Mouse (Mus musculus): ENCODE data around the gene Gck. TPM values are rescaled to one million over a fixed set of nuclear protein-coding genes. Genes with fewer than 3 reads are reported as not detected.

Gck gene
- polyA plus RNA-seq, 1 experiment = 0.42 TPM

DNA sequence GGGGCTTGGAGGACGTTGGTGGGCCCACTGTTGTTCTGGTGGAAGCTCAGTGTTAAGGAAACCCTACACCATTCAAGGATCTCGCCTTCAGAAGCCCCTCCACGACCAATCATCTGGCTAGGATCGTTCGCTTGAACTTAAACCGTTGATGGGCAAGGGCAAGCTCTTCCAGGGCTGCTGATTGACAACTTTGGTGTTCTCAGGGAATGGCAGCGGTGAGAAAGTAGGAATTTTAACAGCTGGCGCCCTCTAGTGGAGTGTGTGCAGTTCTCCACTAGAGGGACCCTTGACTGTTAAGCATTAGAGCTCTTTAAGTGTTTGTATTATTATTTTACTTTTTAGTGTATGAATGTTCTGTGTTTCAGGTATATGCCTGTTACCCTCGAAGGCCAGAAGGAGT lies 63.7 kb downstream of the Gck start:
- WGBS = 15% methylated on average over 9 of the region's 9 CpGs
- no peak for DNase-seq (ENCODE audit: low read depth, low spot score)

DNA sequence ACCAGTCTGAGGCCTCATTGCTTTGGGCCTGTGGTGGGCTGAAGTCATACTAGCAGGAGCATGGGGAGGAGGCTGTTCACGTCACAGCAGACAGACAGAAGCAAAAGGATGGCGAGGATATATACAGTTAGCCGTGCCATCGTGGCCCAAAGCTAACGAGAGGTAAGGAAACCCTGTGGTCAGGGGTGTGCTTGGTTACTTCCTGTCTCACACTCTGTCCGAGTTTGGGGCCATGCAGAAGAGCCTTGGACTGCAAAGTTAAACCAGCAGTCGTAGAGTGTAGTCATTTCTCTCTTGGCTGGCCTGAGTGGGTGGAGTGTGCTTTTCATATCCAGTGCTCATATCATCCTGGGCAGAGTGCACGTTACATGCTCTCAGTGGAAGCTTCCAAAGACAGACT lies 67.4 kb downstream of the Gck start:
- WGBS = 73% methylated on average over 8 of the region's 8 CpGs
- DNase-seq (ENCODE audit: low read depth, low spot score) = no peak

DNA sequence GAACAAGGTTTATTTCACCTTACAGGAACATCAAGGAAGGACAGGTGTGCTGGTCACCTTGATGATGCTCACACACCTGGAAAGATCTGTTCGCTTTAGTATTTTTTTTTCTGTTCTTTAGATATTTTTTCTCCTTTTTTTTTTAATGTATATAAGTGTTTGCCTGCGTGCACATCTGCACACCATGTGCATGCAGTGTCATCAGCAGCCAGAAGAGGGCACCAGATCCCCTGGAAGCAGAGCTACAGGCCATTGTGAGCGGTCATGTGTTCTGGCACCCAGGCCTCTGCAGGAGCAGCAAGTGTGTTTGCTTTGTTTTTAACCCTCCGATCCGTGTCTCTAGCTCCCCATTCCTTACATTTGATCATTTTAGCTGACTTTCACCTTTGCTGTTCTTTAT lies 70.0 kb downstream of the Gck start:
- no peak for DNase-seq (ENCODE audit: low read depth, low spot score)
- WGBS = 79% methylated on average over 5 of the region's 5 CpGs

DNA sequence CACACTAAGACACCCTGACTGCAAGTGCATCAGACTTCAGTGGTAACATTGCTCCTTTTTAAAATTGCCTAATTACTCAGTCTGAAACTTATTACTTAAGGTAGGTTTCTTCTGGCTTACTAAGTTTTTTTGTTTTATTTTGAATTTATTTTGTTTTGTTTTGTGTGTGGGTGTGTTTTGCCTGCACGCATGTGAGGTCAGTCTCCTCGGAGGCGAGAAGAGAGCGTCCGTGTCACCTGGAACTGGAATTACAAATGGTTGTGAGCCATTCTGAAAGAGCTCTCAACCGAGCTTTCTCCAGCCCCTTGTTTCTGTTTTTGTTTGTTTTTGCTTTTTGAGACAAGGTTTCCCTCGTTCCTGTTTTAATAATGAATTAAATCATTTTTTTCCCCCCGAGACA lies 71.2 kb downstream of the Gck start:
- WGBS = 32% methylated on average over 8 of the region's 8 CpGs
- no peak for DNase-seq (ENCODE audit: low read depth, low spot score)

DNA sequence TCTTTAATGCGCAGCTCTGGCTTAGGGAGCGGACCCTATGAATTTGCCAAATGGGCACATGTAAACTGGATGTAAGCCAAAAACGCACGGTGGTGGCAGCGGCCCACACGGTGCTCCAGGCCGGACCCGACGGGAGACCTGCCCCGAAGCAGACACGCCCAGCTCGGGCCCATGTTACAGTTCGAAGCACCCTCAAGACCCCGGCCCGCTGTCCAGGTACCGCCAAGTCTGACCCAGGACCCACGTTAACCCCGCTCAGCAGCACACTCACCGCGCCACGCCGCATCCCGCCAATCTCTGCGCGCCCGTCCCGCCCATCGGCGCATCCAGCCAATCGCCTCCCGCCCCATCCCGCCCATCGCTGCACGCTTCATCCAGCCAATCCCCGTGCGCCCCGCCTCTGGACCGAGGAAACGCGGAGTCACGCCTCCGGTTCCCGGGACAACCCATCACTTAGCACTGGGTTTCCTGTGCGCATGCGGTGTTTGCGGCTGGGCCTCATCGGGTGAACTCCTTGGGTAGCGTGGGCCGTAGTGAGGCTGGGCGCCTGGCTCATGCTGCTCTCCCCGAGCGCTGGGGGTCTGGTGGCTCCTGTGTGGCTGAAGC lies 71.9 kb downstream of the Gck start, which contains the start of gene Pold2:
Gene Pold2 (minus strand): TSS at position 372 of the 606 bp plus-strand sequence.
- peak; percentile 94 for DNase-seq (ENCODE audit: low read depth, low spot score)
- WGBS = under 1% methylated on average over 52 of the region's 52 CpGs

DNA sequence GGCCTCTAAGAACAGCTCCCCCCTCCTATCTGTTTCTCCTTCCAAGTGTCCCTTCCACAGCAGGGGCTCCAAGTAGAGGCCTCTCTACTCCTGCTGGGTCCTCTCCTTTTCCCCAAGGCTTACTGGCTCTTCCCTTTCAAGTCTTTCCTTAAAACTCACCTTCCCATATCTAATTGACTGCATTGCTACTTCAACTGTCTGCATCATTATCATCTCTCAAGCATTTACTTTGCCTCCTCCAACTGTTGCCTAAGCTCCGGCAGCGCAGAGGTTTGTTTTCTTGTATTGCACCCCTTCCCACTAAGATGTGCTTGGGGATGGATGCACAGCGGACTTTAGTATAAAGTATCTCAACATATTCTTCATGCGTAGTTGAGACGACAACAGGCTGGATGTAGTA lies 72.5 kb downstream of the Gck start:
- WGBS = 0% methylated on average over 5 of the region's 5 CpGs
- DNase-seq (ENCODE audit: low read depth, low spot score) = no peak

DNA sequence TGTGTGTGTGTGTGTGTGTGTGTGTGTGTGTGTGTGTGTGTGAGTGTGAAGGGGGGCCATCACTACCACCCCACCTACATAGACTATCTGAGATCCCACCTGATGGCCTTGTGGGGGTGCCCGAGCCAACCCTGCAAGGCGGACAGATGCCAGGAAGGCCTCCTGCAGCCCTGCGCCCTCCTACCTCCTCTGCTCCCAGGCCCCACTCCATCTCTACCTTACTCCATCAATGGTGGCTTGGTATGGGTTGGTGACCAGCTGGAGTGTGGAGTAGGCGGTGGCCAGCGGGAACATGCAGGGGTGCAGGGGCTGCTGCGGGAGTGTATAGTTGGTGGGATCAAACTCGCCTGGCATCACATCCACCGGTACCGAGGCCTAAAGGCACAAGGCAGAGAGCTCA lies 76.7 kb downstream of the Gck start:
- 98% methylated on average over 9 of the region's 9 CpGs for WGBS

DNA sequence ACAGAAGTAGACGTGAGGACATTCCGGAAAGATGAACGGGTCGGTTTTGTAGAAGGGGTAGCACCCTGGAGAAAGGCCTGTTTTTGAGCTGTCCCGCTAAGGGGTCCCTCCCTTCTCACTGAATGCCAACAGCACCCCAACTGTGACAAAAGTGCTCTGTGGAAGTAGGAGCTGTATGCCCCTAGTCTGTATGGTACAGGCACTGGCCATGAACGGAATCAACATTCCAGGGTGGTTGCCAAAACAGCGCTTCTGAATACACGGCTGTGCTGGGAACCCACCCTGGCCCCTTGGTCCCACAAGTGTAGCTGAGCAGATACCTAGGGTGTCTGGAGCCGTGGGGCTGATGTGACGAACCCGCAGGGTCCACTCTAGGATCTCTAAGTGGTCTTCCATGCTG lies 77.2 kb downstream of the Gck start:
- DNase-seq (ENCODE audit: low read depth, low spot score) = no peak
- 95% methylated on average over 11 of the region's 11 CpGs for WGBS

More for the DNA sequence above, 76.7 kb downstream of the Gck start:
- DNase-seq (ENCODE audit: low read depth, low spot score) = no peak

DNA sequence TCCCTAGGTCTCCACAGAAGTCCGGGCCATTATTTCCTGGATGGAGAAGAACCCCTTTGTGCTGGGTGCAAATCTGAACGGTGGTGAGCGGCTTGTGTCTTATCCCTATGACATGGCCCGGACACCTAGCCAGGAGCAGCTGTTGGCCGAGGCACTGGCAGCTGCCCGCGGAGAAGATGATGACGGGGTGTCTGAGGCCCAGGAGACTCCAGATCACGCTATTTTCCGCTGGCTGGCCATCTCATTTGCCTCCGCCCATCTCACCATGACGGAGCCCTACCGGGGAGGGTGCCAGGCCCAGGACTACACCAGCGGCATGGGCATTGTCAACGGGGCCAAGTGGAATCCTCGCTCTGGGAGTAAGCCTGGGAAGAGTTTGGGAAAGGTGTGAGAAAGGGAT lies 79.8 kb downstream of the Gck start:
- 85% methylated on average over 16 of the region's 16 CpGs for whole genome bisulfite sequencing
- DNase-seq (ENCODE audit: low read depth, low spot score) = no peak

DNA sequence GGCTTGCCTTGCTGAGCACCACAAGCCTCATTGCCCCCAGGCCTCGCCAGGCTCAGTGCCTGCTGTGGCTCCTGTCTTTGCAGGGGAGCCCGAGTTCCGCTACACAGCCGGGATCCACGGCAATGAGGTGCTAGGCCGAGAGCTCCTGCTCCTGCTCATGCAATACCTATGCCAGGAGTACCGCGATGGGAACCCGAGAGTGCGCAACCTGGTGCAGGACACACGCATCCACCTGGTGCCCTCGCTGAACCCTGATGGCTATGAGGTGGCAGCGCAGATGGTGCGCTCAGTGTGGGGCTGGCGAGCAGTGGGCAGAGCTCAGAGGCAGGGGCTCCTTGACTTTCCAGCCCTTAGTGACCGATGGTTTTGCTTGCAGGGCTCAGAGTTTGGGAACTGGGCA lies 80.5 kb downstream of the Gck start:
- 94% methylated on average over 16 of the region's 16 CpGs for WGBS

DNA sequence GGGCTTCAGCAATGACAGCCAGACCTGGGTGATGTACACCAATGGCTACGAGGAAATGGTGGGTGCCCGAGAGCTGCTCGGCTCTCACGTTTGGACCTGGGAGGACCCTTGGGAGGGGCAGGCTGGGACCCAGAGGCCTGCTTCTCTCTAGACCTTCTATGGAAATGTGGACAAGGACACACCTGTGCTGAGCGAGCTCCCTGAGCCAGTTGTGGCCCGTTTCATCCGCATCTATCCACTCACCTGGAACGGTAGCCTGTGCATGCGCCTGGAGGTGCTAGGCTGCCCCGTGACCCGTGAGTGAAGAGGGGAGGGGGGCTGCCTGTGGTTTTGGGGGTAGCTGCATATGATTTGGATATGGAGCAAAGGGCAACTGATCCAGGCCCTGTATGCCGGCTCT lies 81.6 kb downstream of the Gck start:
- WGBS = 87% methylated on average over 12 of the region's 12 CpGs

More for the DNA sequence above, 80.5 kb downstream of the Gck start:
- no peak for DNase-seq (ENCODE audit: low read depth, low spot score)

DNA sequence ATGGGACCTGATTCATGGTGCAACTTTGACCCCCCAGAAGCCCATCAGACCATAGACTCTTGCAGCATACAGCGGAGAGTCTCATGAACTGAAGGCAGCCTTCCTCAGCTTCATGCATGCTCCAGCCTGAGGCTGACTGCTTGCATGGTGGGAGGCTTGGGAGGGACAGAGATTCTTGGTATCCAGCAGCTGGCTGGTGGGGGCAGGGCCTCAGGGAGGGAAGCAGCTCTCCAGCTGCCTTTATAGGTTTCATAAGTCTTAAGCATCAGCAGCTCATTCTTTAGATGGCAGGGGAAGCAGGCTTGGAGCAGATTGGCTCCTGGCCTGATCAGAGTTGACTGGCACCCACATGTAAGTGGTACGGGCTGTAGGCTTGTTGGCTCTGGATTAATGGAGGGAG lies 82.7 kb downstream of the Gck start:
- 85% methylated on average over 2 of the region's 2 CpGs for WGBS
- DNase-seq (ENCODE audit: low read depth, low spot score) = no peak

More for the DNA sequence above, 81.6 kb downstream of the Gck start:
- DNase-seq (ENCODE audit: low read depth, low spot score) = no peak

DNA sequence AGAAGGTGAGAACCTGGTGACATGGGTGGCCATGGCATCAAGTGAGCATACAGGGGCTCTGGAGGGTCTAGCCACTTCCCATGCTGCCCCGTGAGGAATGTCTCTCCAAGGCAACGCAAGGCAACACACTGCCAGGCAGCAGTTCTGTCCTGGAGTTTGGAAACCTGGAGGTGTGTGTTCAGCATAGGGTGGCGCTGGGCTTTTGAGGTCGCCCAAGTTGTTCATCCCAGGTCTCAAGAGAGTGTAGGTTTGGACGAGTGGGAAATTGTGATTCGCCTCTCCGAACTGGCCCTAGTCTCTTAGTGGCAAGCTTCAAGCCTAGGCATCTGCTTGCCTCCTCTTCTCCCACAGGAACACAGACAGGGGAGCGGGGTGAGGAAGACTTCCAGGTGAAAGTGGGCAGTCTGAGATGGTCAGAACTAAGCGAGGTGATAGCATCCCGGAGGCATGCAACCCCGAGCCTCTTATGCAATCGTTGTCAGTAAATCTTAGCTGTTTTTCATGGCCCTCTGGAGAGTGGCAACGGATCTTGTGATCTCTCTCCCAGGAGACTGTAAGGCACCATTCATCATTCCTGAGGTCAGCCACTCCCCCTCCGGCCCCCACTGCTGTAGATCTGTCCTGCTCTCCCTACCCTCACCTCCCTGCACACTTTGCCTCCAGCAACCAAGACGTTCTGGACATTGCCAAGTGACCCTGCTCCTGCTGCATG lies 87.3 kb downstream of the Gck start:
- DNase-seq (ENCODE audit: low read depth, low spot score) = no peak
- WGBS = 32% methylated on average over 15 of the region's 15 CpGs

DNA sequence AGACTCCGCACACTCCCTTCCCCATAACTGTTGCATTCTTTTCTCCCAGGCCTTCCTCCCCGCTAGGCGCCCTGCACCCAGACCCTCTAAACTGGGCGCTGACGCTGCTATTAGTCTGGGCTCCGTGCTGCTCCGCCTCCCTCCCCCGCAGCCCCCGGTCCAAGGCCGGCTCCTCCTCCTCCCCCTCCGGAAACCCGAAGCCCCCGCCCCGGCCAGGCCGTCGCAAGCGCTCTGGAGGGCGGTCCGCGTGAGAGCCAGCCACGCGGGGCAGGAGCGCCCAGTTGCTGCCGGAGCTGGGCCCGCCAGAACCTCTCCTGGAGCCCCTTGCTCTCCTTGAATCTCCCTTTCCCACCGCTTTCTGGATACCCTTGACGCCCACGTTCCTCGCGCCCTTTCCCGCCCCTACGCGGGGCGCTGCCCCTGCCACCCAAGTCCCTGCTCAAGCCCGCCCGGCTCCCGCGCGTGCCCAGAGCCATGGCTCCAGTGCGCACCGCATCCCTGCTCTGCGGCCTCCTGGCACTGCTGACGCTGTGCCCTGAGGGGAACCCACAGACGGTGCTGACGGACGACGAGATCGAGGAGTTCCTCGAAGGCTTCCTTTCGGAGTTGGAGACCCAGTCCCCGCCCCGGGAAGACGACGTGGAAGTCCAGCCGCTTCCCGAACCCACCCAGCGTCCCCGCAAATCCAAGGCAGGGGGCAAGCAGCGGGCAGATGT lies 88.0 kb downstream of the Gck start, which contains the start of gene Aebp1:
Gene Aebp1 (plus strand): TSS at position 270 of the 716 bp plus-strand sequence.
- no peak for DNase-seq (ENCODE audit: low read depth, low spot score)
- 4% methylated on average over 59 of the region's 59 CpGs for WGBS

DNA sequence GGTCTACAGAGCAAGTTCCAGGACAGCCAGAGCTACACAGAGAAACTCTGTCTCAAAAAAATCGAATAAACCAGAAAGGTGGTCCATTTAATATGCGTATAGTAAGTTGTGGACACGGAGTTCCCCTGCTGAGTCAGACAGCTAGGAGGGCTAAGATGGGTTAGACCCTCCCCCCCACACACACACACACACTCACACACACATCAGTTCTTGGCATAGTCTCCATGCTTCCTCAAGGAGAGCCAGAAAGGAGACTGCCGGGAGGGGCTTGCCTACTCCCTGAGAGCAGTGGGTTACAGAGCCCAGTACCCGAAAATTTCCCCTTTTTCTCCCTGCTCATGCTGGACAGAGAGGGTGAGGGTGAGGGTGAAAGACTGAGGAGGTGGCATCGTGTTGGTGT lies 89.2 kb downstream of the Gck start:
- DNase-seq (ENCODE audit: low read depth, low spot score) = no peak
- 63% methylated on average over 6 of the region's 6 CpGs for WGBS

DNA sequence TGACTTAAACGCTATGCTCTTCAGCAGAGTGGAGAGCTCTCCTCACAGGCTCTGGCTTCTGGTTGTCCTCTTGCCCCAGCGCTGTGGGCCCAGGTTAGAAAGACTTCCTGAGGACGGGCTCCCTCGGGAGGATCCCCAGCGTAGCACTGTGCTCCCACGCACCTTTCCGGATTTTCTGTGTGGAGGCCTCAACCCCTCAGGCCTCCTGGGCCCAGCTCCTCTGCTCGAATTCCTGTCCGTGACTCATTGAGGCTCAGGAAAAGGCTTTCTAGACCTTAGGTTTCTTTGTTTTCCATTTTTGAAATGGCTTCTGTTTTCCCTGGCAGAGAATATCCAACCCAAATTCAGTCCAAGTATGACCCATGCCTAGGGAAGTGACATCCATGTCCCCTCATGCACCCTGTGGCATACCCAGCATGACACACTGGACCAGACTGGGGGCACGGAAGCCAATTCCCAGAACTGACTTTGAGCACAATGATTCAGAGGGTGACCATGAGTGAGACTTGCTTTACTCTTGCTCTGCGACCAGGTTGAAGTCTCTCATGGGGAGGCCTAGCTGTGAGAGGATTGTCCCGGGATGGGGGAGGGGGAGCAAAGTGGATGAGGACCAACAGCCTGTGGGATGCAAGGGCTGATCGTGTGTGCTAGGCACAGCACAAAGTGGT lies 89.9 kb downstream of the Gck start:
- DNase-seq (ENCODE audit: low read depth, low spot score) = no peak
- 86% methylated on average over 13 of the region's 13 CpGs for WGBS

DNA sequence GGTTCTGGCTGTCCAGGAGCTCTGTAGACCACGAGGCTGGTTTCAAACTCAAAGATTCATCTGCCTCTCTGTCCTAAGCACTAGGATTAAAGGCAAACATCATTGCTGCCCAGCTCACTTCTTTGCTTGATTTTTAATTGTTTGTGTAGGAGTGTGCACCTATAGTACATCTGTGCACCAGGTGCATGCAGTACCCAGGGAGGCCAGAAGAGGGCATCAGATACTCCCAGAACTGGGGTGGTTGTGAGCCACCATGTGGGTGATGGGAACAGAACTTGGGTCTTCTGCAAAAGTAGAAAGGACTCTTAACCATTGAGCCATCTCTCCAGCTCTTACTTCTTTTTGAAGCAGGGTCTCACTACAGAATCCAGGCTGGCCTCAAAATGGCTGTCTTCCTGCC lies 91.2 kb downstream of the Gck start:
- WGBS = 92% methylated on average over 1 of the region's 1 CpGs
- no peak for DNase-seq (ENCODE audit: low read depth, low spot score)

DNA sequence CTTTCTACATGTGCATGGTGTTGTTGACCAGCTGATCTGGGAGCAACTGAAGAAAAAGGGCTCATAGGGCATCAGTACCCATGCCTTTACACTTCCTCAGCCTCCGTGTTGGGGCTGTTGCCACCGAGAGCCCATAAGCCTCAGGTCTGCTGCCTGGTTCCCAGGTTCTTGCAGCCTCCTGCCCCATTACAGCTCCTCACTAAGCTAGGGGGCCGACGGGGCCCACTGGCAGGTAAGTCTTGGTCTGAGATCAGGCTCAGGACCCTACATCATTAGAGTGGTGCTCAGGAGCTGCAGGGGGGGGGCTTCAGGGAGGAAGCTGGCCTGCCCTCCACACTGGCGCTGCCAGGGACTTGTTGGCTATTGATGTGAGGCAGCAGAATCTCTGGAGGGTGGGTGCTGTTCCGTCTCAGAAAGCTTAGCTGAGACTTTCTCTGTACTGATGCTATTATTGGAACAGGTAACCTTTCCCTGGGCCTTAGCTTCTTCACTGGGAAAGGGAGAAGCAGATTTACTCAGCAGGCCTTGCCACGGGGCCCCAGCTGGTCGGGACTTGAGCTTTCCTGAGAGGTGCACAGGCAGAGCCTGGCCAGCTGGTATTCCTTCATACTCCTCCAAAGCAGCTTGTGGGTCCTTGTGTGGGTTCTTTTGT lies 93.3 kb downstream of the Gck start:
- 84% methylated on average over 8 of the region's 8 CpGs for WGBS
- DNase-seq (ENCODE audit: low read depth, low spot score) = no peak

DNA sequence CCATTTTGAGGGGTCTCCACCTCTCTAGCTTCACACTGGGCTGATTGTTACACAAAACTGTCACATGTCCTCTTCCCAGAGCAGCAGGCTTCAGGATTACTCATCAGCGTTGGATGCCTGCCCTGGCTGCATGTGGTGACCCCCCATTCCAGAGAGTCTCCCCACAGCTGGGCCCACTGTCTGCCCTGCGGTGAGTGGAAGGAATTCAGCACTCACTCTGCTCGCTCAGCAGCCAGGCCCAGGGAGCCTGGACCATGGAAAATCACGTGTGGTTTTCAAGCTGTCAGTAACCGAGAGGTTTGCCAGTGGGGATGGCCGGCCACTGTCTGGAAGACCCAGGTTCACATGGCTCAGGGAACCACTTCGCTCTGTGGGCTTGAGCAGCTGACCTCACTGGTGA lies 94.0 kb downstream of the Gck start:
- 58% methylated on average over 7 of the region's 7 CpGs for WGBS

DNA sequence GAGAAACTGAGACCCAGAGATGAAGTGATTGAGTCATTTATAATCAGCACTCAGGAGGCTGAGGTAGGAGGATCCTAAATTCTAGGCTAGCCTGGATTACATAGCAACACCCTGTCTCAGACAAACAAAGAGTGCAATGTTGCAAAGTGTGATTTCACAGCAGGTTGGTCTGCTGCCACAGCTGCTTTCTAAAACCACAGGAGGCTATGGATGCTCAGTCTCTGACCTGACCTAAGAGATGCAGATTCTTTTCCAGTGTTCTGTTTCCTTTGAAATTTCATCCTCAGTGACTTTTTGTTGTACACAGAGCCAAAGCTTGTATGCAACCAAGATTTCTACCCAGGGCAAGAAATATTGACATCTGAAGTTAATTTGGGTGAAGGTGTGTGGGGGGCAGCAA lies 94.4 kb downstream of the Gck start:
- DNase-seq (ENCODE audit: low read depth, low spot score) = no peak

More for the DNA sequence above, 94.0 kb downstream of the Gck start:
- no peak for DNase-seq (ENCODE audit: low read depth, low spot score)
